Mouse (Mus musculus) erythroid progenitor cell, adult 5-6 weeks (primary cell): ENCODE results near the gene Glyatl3. TPM values are rescaled to one million over a fixed set of nuclear protein-coding genes. Genes with fewer than 3 reads are reported as not detected.

Experiments
- ATAC-seq: replicated peaks from 2 replicates; pipeline ENCODE4 v1.8.0; 2016; ENCODE audit warnings: moderate number of reproducible peaks, mild to moderate bottlenecking, moderate TSS enrichment, inconsistent platforms; ENCODE audit not compliant: poor library complexity, low FRiP score, severe bottlenecking
- total RNA-seq, 2 experiments: library from RNA; stranded (forward) in 1 of 2; stranded (reverse) in 1 of 2; fragments of 150-400 nt in 1 of 2; fragments of 186-747, 209-891 nt in 1 of 2; gene quantifications; 2 replicates each; pipeline versions ENCODE4 v1.2.3 to v1.2.4; 2015 to 2017; ENCODE audit warnings: low replicate concordance in 2 of 2

Glyatl3 gene
- total RNA-seq (2015; ENCODE audit: low replicate concordance) (not detected in 2 replicates), total RNA-seq (2017; ENCODE audit: low replicate concordance) (not detected in 2 replicates)

DNA sequence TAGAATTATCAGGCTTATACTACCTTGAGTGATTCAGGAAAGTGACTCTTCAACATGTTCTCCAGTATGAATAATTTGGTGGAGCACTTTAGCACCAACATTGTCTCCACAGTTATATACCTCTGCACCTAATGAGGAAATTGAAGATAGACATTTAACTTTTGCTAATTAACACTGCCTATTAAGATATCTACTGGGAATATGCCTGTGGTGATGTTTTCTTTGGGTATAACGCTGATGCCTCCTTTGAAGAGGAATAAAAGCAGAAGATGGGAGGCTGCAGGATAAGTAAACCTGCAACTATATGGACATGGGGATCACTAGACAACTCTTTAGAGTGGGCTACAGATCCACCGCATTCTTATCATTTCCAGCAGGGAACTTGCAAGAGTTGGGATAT, at the start of gene Glyatl3:
Glyatl3 (minus strand) TSS at position 101 of the 400 bp plus-strand sequence.
- ATAC-seq, result no peak

DNA sequence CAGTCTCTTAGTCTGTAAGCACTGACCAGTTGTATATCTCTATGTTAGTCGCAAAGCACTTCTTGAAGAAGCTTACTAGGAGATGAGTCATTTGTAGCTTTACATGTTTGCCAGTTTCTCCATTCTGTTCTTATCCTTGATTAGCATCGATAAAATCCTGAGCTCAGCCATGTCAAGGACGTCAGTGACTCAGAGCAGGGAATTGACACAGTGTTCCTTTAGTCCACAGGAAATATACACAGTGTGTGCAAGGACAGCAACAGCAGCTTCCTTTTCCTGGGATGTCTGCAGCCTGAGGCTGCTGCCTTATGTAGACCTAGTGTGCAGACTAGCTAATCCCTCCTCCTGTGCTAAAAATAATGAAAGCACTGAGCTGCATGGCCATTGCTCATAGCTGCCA, 34.4 kb upstream of the Glyatl3 start:
- no peak for ATAC-seq

DNA sequence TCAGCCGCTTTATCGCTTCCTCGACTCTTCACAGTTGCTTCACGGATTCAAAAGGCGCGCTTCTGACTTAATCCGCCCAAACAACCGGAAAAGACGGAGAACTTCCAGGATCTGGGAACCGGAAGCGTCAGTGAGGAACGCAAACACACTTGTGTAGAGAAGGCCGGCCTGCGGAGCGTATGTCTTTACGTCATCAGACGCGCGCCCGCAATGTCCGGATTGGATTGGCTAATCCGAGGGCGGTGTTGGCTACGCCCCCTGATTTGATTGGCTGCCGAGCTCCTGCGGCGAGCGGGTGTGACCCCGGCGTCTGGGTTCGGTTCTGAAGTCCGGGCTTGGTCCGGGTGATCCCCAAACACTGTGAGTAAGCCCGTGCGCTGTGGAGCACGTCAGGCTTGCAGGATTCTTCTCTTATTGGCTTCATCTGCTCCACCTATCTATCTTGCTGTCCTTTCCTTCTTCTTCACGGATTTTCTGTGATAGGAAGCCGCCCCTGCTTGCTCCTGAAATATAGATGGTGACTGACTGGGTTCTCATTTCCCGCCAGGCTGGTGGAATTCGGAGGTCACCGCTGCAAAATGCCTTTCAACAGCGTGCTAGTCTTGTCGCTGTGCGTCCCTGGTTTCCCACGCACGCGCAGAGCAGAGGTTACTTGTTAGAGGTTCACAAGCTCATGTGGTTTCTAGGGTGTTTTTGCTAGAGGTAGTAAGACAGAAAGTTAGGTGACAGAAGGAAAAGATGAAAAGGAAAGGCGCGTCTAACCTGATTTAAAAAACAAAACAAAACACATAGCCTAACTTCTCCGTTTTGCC, 20.5 kb upstream of the Glyatl3 start, which contains the start of the genes Mut and Cenpq:
Mut (plus strand) TSS at position 266 of the 812 bp plus-strand sequence.
Cenpq (minus strand) TSS at position 628 of the 812 bp plus-strand sequence.
- peak; percentile 95 for ATAC-seq

DNA sequence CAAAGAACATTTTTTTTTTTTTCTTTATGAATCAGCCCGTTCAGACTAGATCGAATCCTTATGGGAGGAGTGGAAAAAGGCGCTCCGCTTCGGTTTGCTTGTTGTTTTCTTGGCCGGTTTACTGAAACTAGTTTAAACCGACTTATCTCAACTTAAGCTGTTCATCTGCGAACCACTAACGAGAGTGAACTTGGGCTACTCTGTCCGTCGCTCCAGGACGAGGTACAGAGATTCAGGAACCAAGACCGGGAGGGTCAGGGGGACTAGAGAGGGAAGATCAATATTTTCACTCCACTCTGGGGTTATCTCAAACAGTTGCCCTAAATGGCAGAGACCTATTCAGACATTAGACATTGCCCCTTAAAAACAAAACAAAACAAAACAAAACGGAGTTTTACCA, 19.8 kb upstream of the Glyatl3 start:
- peak; percentile 64 for ATAC-seq

DNA sequence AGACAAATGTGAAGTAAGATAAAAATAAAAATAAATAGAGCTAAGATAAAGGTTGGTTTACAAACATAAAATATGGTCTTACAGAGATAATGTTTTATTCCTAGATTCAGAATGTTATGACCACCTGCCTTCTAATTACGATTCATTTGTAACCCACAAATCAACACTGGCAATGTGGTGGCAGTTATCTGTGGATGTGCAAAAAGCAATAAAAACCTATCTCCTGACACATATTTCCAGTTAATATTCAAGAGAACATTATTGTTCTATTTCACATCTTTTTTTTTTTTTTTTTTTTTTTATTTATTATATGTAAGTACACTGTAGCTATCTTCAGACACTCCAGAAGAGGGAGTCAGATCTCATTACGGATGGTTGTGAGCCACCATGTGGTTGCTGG, 1.3 kb upstream of the Glyatl3 start:
- no peak for ATAC-seq

DNA sequence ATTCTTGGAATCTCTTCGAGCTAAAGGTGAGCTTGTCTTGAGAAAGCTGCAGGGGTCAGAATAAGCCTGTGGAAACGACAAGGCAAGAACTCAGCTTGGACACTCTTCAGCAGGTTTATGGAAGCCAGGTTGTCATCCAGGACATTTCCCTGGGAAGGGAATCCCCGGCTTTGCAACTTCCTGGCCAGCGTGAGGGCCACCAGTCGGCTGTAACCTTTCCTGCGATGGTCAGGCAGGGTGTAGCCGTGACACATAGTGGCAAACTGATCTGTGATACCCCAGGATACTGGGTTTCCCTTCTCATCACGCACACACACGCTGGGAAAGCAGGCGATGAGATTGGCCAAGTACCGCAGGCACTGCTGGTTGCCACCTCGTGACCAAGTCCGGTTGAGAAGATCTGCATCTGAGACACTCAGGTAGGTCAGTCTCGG, 9.4 kb downstream of the Glyatl3 start:
- no peak for ATAC-seq

DNA sequence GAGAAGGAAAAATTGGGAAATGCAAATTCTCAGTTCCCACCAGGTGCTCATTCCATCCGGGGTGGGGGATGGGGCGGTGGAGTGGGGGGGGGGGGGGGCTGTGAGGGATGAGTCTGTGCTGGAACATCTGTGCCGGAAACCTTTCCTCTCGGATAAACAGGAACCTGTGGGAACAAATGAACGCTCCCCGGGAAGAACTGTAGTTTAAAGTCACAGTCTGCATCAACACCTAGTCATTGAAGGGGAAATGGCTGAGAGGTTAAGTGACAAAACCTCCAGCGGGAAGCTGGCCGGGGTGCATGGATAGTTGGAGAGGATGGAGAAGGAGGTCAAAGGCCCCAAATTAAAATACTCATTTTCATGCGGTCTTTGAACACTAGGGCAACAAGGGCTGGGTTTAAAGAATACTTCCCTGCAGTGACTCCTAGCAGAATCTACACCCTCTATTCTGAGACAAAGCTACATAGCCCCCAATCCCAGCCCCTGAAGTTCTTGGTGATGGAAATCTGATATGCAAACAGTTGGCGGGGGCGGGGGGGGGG, 10.0 kb downstream of the Glyatl3 start:
- ATAC-seq, result no peak

DNA sequence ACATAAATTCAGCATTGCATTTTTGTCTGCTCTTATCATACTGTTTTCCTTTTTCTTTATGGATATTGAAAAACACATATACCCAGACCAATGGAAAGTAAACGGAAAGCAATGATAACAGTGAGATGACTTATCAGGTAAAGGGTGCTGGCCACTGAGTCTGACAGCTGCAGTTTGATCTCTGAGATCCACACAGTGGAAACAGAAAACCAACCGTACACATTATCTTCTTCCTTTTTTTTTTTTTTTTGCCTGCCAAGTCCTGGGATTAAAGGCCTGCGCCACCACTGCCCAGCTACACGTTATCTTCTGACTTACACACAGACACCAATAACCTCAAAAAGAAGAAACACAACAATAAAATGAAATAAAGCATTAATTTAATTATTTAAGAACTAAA, 10.8 kb downstream of the Glyatl3 start:
- no peak for ATAC-seq

DNA sequence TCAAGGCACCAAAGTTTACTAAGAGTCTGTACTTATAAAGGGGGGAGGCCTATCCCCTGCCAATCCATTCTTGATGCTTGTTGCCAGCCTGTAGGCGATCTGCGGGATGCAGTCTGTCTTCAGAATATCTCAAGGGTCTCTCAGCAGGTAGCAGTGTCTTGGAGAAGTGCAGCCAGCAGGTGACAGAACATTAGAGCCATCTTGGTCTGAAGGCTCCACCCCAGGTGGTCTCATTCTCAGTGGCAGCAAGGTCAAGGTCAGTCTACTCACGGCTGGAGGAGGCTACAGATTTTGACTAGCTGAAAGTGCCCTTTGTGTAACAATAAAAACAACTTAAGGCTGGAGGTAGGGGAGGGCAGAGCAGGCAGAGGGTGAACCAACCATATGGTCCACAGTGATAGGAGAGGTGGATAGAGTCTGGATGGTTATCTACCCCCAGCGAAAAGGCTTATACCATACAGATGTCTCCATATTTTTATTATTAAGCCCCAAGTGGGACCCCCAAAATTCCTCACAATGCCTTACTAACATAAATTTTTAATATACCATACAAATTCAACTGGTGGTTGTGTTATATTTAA, 14.3 kb downstream of the Glyatl3 start:
- no peak for ATAC-seq

DNA sequence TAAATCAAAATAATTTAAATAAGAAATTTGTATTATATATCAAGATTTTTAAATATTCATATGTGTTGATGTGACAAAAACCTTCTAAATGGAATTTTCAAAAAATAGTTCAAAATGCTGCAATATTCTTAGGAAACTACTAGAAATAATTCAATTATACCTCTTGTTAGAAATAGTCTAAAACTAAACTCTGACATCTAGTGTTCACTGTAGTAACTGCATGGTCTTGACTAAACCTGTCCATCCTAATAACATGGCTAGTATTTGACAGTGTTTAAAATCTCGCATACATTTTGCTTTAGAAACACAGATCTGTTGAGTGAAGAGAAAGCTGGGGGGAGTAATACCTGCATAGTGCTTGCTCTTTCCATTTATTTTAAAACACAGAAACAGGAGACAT, 17.3 kb downstream of the Glyatl3 start:
- ATAC-seq, result 0 out of 2 replicates have a peak, but pooled peaks have one; percentile 49

DNA sequence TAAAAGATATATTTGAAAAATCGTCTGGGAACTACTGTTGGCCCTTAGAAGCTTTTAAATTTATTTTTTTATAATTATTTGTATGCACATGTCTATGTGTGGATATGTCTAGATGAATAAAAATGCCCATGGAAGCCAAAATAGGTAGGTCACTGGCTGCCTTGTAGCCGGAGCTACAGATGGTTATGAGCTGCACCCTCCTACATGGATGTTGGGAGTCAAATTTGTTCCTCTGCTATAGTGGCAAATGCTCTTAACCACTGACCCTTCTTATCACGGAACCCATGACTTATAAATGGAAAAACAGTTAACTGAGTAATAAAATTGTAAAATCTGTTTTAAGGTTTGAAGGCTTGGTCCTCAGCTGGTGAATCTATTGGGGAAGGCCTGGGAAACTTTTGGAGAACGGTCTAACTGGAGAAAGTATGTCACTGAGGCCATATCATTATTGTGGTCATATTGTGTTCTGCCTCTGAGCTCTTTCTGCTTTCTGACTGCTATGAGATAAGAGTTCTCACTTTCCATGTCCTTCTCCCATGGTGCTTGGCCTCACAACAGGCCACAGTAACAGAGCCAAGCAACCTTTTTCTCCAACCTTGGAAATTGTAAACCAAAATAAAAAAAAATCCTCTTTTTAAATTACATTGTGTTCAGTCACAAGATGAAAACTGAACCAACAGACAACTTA, 26.2 kb downstream of the Glyatl3 start:
- ATAC-seq, result no peak

DNA sequence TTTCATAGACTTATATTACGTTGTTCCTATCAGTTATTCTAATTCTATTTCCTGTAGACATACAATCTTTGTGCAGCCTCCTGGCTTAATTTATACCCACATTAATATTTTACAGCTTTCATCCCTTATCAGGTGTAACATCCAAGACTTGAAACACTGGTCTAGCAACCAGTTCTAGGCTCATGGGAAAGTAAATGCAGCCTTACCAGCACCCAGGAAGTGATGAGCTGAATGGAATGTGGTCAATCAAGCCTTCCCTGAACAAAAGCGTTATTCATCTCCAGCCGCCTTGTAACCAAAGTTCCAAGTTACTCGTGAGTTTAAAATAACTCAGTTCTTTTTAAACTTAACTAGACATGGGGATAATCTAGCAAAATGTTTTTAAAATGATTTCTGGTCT, 29.0 kb downstream of the Glyatl3 start:
- no peak for ATAC-seq

DNA sequence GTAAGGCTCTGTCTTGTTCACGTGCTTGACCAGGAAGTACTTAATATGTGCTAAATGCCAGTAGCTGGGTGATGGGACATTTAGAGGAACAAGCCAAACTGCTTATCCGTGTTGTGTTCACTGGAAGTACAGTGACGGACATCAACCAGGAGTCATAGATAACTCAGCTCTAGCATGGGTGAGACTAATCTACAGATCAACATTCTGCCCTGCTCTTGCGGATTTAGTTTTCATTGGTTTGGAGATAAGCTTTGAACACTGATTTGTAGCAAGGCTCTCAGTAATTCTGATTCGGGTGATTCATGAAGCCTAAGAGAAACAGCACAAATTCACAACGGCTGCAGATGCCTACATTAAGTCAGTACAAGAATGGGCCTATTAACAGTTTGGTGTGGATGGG, 32.0 kb downstream of the Glyatl3 start:
- no peak for ATAC-seq

DNA sequence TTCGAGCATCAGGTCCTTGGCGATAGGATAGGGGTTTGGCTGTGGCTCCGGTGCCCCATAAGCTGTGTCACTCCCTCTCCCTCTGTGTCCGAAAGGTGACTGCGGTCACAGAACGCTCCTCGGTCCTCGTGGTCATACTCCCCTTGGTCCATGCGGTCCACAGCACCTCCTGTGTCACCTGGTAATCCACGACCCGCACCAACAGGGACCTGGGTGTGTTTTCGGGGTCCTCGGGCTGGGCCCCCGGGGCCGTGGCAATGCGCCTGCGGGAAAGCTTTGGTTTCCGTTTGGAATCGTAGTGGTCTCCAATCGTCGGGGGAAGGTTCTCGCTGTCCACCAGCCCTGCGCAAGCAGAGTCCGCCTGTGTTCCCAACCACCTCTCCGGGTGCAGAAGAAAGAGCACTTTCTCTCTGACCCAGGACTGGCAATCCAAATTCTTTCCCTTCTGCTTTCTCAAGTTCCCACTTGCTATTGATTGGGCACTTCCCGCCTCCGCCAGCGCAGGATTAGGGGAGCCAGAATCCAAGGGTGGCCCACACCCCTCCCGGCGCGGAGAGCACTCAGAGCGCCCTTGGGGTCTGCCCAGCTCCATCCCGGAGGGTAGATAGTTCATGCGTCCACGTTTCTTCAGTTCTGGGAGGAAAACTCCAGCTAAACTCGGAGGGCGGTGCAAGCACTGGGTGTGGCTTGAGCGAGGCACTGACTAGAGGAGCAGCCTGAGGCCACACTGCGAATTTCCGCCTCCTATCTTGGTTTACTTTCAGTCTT, 34.0 kb downstream of the Glyatl3 start, which contains the start of gene 9130008F23Rik:
9130008F23Rik (minus strand) TSS at position 636 of the 768 bp plus-strand sequence.
- ATAC-seq, result peak; percentile 94

DNA sequence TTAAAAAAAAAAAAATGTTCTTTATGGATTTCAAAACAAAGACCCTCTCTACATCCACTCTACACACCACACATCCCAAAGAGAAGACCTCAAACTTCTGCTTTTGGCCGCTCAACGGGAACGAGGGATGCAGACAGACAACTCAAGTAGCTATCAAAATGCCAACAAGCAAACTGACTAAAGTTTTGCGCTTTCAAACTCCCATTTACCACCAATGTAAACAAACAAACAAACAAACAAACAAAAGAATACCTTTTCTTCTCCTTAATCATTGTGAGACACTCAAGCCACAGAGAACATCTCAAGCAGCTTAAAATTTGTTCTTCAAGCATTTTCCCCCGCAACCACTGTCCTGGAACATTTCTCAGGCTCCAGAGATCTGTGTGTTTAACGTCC, 34.6 kb downstream of the Glyatl3 start:
- no peak for ATAC-seq

DNA sequence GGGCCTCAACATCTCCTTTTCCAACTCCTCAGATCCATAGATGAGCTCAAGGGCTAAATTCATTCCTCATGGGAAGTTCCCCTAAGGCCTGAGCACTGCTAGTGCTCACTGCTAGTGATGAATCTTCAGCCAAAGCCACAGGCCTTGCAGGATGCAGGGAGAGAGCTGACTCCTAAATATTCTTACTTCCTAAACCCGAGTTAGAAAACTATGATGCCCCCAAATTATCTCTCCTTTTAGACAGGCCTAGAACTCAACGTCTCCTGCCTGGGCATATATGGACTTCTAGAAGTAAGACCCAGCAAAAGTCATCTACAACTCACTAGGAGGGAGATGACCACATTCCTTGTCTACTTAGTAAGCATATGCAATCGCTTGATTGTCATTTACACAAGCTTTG, 36.4 kb downstream of the Glyatl3 start:
- no peak for ATAC-seq

DNA sequence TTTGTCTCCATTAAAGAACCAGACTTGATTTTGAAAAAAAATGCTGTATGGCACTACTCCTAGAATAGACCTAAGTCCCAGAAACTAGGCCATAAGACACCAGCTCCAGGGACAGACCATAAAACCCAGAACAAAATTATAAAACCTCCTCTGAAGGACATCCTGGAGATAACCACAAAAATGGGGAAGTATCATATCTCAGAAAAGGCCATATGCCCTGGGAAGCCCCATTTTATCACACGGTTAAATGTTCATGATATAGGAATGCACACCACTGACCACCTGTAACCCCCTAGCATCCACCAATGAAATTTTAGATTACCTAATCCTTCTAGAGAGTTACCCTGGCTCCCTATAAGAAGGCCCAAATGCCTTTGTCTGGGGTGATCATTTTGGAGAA, 38.6 kb downstream of the Glyatl3 start:
- ATAC-seq, result no peak

DNA sequence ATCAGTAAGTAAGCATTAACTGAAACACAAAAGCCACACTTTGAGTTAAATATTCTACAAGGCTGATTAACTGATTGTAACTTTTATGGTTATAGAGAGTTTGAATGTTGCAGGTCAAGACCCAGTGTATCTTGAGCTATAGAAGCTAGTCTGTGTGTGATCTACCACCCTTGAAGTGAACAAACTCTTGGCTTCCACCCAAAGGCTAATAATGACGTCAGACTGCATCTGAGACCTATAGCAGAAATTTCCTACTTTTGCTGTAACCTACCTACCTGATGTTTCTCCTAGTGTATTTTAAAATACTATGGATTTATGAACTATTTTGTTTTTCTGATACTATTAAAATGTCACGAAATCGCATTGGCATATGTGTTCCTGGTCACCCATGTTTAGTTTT, 39.4 kb downstream of the Glyatl3 start:
- ATAC-seq, result no peak

DNA sequence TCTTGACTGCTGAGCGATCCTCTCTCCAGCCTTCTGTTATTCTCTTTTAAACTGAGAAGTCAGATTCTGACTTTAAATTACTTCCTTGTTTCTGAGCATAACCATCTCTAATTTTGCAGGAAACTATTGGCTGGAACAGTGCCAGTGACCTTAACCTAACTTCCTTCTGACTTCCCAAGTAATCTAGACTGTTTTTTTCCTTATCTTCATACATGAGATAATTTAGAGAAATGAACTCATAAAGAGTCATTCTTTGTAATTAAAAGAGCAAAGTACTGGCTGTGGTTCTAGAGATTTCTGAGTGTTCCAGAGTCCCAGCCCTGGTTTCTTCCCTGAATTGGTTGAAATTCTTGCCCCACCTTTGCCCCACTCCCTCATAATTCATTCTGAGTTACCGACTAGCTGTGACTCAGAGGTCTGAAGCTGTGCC, 40.6 kb downstream of the Glyatl3 start:
- ATAC-seq, result no peak
